Mouse (Mus musculus) heart, postnatal 25 days (tissue): ENCODE data around the gene Marc1. TPM values are rescaled to one million over a fixed set of nuclear protein-coding genes. Genes with fewer than 3 reads are reported as not detected.

ENCODE experiments used
- DNase-seq: peaks from one replicate; pipeline ENCODE4 v3.0.0; 2022; ENCODE audit warnings: low spot score
- intact Hi-C: fragments of 180-260 bp; cut with DNase I; formaldehyde crosslinking; loops from one replicate; pipeline ENCODE4 v1.15.1; 2025
- total RNA-seq, 2 experiments: library from RNA; stranded (reverse); gene quantifications; 2 replicates each; pipeline ENCODE4 v1.2.3; 2021

Marc1 gene
- total RNA-seq: not detected

GRCm38 (mm10) chr1:184810780-184811575 is at the start of gene Marc1:
TSS of gene Marc1 (minus strand) at chr1:184811313.
- DNase-seq: no peak
- intact Hi-C loops: no loop called here

- DNase-seq: no peak
- intact Hi-C loops: no loop called here
These were observed 49.2 kb upstream of the Marc1 start for GRCm38 (mm10) chr1:184860276-184860675.

GRCm38 (mm10) chr1:184858253-184858652 is 47.1 kb upstream of the Marc1 start:
- intact Hi-C loops: no loop called here
- DNase-seq: no peak

- DNase-seq: no peak
- intact Hi-C loops: no loop called here
These were observed 46.1 kb upstream of the Marc1 start for GRCm38 (mm10) chr1:184857216-184857615.

GRCm38 (mm10) chr1:184853922-184854321 is 42.8 kb upstream of the Marc1 start:
- no peak for DNase-seq
- intact Hi-C loops: loop anchor here (2.0 to 5.0 kb wide), 3 partner anchors 29 to 348 kb away; partner anchors contain the start of genes C130074G19Rik and Rab3gap2

GRCm38 (mm10) chr1:184853339-184853738 is 42.2 kb upstream of the Marc1 start:
- peak; percentile 69 for DNase-seq
- intact Hi-C loops: loop anchor here (2.0 to 5.0 kb wide), 3 partner anchors 29 to 349 kb away; partner anchors contain the start of genes C130074G19Rik and Rab3gap2

GRCm38 (mm10) chr1:184851741-184852618 is 40.9 kb upstream of the Marc1 start:
- intact Hi-C loops: loop anchor here (2.0 to 5.0 kb wide), 3 partner anchors 27 to 350 kb away; partner anchors contain the start of genes C130074G19Rik and Rab3gap2
- peak; percentile 73 for DNase-seq

- intact Hi-C loops: loop anchor here (5.0 kb wide), 1 partner anchor 351 kb away; the partner anchor contains the start of gene Rab3gap2
These were observed 40.1 kb upstream of the Marc1 start for GRCm38 (mm10) chr1:184851166-184851565.

GRCm38 (mm10) chr1:184846973-184847372 is 35.9 kb upstream of the Marc1 start:
- no peak for DNase-seq
- intact Hi-C loops: no loop called here

More at GRCm38 (mm10) chr1:184851166-184851565, 40.1 kb upstream of the Marc1 start:
- no peak for DNase-seq

GRCm38 (mm10) chr1:184846092-184846750 is 35.1 kb upstream of the Marc1 start, which contains the start of gene Marc2:
TSS of gene Marc2 (minus strand) at chr1:184846451.
- intact Hi-C loops: no loop called here
- no peak for DNase-seq

- DNase-seq: peak; percentile 89
- intact Hi-C loops: loop anchor here (2.0 kb wide), 1 partner anchor 21 kb away; no protein-coding TSS in a partner anchor
These were observed 34.3 kb upstream of the Marc1 start for GRCm38 (mm10) chr1:184845111-184846071.

- intact Hi-C loops: loop anchor here (2.0 kb wide), 1 partner anchor 20 kb away; no protein-coding TSS in a partner anchor
- DNase-seq: no peak
These were observed 33.4 kb upstream of the Marc1 start for GRCm38 (mm10) chr1:184844326-184845066.

GRCm38 (mm10) chr1:184837649-184838048 is 26.5 kb upstream of the Marc1 start:
- DNase-seq: no peak
- intact Hi-C loops: no loop called here

- intact Hi-C loops: no loop called here
- DNase-seq: no peak
These were observed 25.2 kb upstream of the Marc1 start for GRCm38 (mm10) chr1:184836350-184836749.

- no peak for DNase-seq
- intact Hi-C loops: no loop called here
These were observed 22.4 kb upstream of the Marc1 start for GRCm38 (mm10) chr1:184833499-184833898.

- no peak for DNase-seq
These were observed 21.1 kb upstream of the Marc1 start for GRCm38 (mm10) chr1:184832211-184832610.

GRCm38 (mm10) chr1:184829897-184830296 is 18.8 kb upstream of the Marc1 start:
- intact Hi-C loops: no loop called here
- no peak for DNase-seq

More at GRCm38 (mm10) chr1:184832211-184832610, 21.1 kb upstream of the Marc1 start:
- intact Hi-C loops: no loop called here

- no peak for DNase-seq
- intact Hi-C loops: no loop called here
These were observed 16.1 kb upstream of the Marc1 start for GRCm38 (mm10) chr1:184827175-184827701.
